Mouse (Mus musculus) heart, adult 2 months (tissue): Measurements from ENCODE around the gene Stac2.

ENCODE experiments used
- CTCF ChIP-seq: fragments of 200-600 bp; IDR thresholded peaks from 2 replicates; pipeline ENCODE4 v1.8.1; 2022; ENCODE audit warnings: antibody characterized with exemption, mild to moderate bottlenecking, moderate library complexity
- EP300 ChIP-seq: fragments of 200-500 bp; IDR thresholded peaks from 2 replicates; pipeline ENCODE4 v1.6.1; 2011; ENCODE audit warnings: low read depth, low read length, control low read depth; ENCODE audit not compliant: insufficient read depth

DNA sequence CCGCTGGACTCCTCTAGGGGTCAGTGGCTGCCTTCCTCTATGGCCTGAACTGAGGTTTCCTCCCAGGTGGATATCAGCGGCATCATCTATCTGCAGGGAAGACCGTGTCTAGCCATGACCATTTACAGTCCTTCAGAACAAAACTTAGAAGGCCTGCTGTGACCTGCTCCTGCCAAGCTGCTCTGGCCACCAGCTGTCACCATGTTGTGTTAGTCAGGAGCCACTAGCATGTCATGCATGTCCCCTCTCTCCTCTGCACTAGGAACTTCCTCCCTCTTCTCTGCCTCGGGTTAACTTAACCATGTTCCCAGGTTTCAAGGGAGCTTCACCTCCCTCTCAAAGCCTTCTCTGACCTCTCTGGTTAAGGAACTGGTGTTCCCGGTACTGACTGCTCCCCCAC, 53.5 kb downstream of the Stac2 start:
- TF ChIP-seq CTCF: no peak
- no peak for TF ChIP-seq EP300
